ENCODE assay signal across 1 mouse cellular context in the genomic region with DNA sequence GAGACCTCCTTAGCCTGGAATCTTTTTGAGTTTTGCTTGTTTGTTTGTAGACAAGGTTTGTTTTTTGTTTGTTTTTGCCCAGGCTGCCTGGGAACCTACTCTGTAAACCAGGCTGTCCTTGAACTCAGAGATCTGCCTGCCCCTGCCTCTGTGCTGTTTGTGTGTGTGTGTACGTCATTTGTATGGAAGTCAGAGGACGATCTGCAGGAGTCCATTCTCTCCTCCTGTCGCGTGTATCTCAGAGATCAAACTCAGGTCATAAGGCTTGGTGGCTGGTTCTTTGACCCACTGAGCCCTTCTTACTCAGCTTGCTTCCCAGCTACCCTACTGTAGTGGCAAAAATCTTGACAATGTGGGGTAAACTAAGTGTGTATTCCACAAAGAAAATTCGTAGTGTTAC.
TF ChIP-seq lines count a peak whose summit lies in the region.

No protein-coding gene starts in this region.

TF ChIP-seq in CH12.LX, 34 proteins besides CTCF, POLR2A, EP300 and RAD21 (continued from another document):
- TF ChIP-seq KAT2A (IDR thresholded peaks at IDR 0.05; ENCODE audit: insufficient replicate concordance, low read length) = no peak
- no peak for TF ChIP-seq JUND (conservative IDR thresholded peaks at IDR 0.05; ENCODE audit: low read depth, low read length)
- TF ChIP-seq SMC3 (IDR thresholded peaks at IDR 0.05; ENCODE audit: low read depth, low read length) = no peak
- TF ChIP-seq E2F4 (IDR thresholded peaks at IDR 0.05; ENCODE audit: insufficient replicate concordance, low read depth, low read length) = no peak
- TF ChIP-seq NRF1 (IDR thresholded peaks at IDR 0.05; ENCODE audit: low read depth, low read length) = no peak
- TF ChIP-seq HCFC1 (IDR thresholded peaks at IDR 0.05; ENCODE audit: low read depth, low read length) = no peak
- TF ChIP-seq TCF12 (IDR thresholded peaks at IDR 0.05; ENCODE audit: low read depth, low read length) = no peak
- TF ChIP-seq POLR2AphosphoS2 (IDR thresholded peaks at IDR 0.05; ENCODE audit: low read depth, low read length) = no peak
- no peak for TF ChIP-seq GABPA (IDR thresholded peaks at IDR 0.05; ENCODE audit: insufficient replicate concordance, low read depth, low read length)
- no peak for TF ChIP-seq JUN (IDR thresholded peaks at IDR 0.05; ENCODE audit: insufficient read depth, low read depth, low read length)
- no peak for TF ChIP-seq CHD2 (IDR thresholded peaks at IDR 0.05; ENCODE audit: low read length)
TF ChIP-seq in CH12.LX: peak in this region for 0.
